Mouse (Mus musculus) intestine, postnatal 0 days (tissue): ENCODE measurements around the gene Ppp2r2c. TPM values are rescaled to one million over a fixed set of nuclear protein-coding genes. Genes with fewer than 3 reads are reported as not detected.

Experiments used
- ATAC-seq: fragments of 200-750 bp; cut with Nextera tagmentation; 2 replicates; pipeline ENCODE4 v1.8.0; 2017; ENCODE audit warnings: mild to moderate bottlenecking, moderate TSS enrichment, moderate library complexity
- H3K27ac ChIP-seq: fragments of 300-500 bp; sonication (generic); 2 replicates; pipeline ENCODE4 v1.5.1; 2014; ENCODE audit warnings: mild to moderate bottlenecking, low read depth, low read length, moderate library complexity
- H3K27me3 ChIP-seq: fragments of 300-500 bp; sonication (generic); replicated peaks from 2 replicates; pipeline ENCODE4 v1.6.1; 2014; ENCODE audit warnings: low read length, mixed read lengths; ENCODE audit not compliant: control insufficient read depth, insufficient read depth
- H3K36me3 ChIP-seq: fragments of 300-500 bp; sonication (generic); 2 replicates; pipeline ENCODE4 v1.6.1; 2014; ENCODE audit warnings: mild to moderate bottlenecking, moderate library complexity; ENCODE audit not compliant: control insufficient read depth, insufficient read depth
- H3K4me1 ChIP-seq: fragments of 300-500 bp; sonication (generic); replicated peaks from 2 replicates; pipeline ENCODE4 v1.6.1; 2014; ENCODE audit warnings: antibody characterized with exemption, low read length, mixed read lengths; ENCODE audit not compliant: control insufficient read depth, insufficient read depth
- H3K4me2 ChIP-seq: fragments of 300-500 bp; sonication (generic); replicated peaks from 2 replicates; pipeline ENCODE4 v1.6.1; 2014; ENCODE audit warnings: low read depth, mild to moderate bottlenecking, moderate library complexity
- H3K4me3 ChIP-seq: fragments of 300-500 bp; sonication (generic); 2 replicates; pipeline ENCODE4 v1.5.1; 2014; ENCODE audit warnings: low read depth, low read length
- H3K9ac ChIP-seq: fragments of 300-500 bp; sonication (generic); 2 replicates; pipeline ENCODE4 v1.6.1; 2014; ENCODE audit warnings: mild to moderate bottlenecking, low read depth, low read length
- H3K9me3 ChIP-seq: fragments of 300-500 bp; sonication (generic); 2 replicates; pipeline ENCODE4 v1.6.1; 2016; ENCODE audit warnings: mixed run types; ENCODE audit not compliant: control insufficient read depth
- CTCF ChIP-seq: sonication (generic); IDR thresholded peaks from 2 replicates; pipeline ENCODE4 v1.5.1; 2016; ENCODE audit warnings: low read depth, mild to moderate bottlenecking, control low read depth, antibody characterized with exemption, moderate library complexity
- WGBS: fragments of 180-500 bp; shearing (Covaris S2); extraction: QIAGEN DNeasy Blood & Tissue Kit; methylation state at CpG from one replicate; pipeline ENCODE4 v1.1.7; 2014; 5-methylcytosine and 5-hydroxymethylcytosine counted together
- polyA plus RNA-seq: library from polyadenylated mRNA; unstranded; fragments of >200 nt; fragmentation: Nextera tagmentation; extraction: Ambion mirVana; gene quantifications from 2 replicates; pipeline ENCODE4 v1.2.1, GENCODE M21; 2015

Ppp2r2c gene
- polyA plus RNA-seq, 1 experiment from 2014 or later, result 0.95 TPM

- ATAC-seq, result no peak
- Histone ChIP-seq H3K27ac (no peak overlapping the region), H3K4me1 (no peaks in the 10 kb centered on the region), H3K4me2 (no peak overlapping the region), H3K9me3 (0 out of 2 replicates have a peak, but pooled peaks cover 2% of the 10 kb centered on the region), H3K36me3 (no peaks in the 10 kb centered on the region), H3K9ac (no peak overlapping the region), H3K4me3 (no peak overlapping the region), H3K27me3 (peaks cover 65% of the 10 kb centered on the region)
- WGBS, result 59% methylated on average over 7 of the region's 7 CpGs
- no peak for TF ChIP-seq CTCF
Measured at GRCm38 (mm10) chr5:36866701-36867250, 1.5 kb upstream of the Ppp2r2c start.

GRCm38 (mm10) chr5:36867561-36867960 lies 752 bp upstream of the Ppp2r2c start:
- H3K4me1 ChIP-seq, result no peaks in the 10 kb centered on the region
- ATAC-seq, result no peak
- no peak overlapping the region for H3K4me2 ChIP-seq
- H3K9me3 ChIP-seq, result 0 out of 2 replicates have a peak, but pooled peaks cover 2% of the 10 kb centered on the region
- H3K27me3 ChIP-seq, result peaks cover 70% of the 10 kb centered on the region
- H3K9ac ChIP-seq, result no peak overlapping the region
- no peak overlapping the region for H3K4me3 ChIP-seq
- TF ChIP-seq CTCF, result no peak
- H3K36me3 ChIP-seq, result no peaks in the 10 kb centered on the region
- H3K27ac ChIP-seq, result no peak overlapping the region
- 5% methylated on average over 6 of the region's 6 CpGs for WGBS

DNA sequence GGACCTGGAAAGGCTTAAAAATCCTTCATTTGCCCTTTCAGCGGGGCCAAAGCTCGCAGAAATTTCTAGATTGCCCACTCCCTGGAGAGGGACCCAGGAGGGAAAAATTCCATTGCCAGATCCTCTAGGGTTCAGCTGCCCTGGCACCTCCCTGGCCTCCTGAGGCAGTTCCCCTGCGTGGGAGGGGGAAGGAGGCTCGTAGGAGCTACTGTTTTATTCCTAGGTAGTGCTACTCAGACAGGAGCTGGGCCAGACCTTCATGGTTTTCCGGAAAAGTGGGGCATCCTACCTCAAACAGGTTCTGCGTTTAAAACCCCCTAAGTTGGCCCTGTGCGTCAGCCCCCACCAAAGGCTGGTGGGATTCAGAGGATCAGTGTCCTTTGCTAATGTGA lies 869 bp downstream of the Ppp2r2c start:
- no peak overlapping the region for H3K4me3 ChIP-seq
- peaks cover 70% of the 10 kb centered on the region for H3K27me3 ChIP-seq
- WGBS, result 0% methylated on average over 7 of the region's 7 CpGs
- no peak for TF ChIP-seq CTCF
- no peak overlapping the region for H3K9ac ChIP-seq
- H3K4me1 ChIP-seq, result no peaks in the 10 kb centered on the region
- H3K27ac ChIP-seq, result no peak overlapping the region
- ATAC-seq, result no peak
- no peak overlapping the region for H3K4me2 ChIP-seq
- H3K9me3 ChIP-seq, result 0 out of 2 replicates have a peak, but pooled peaks cover 2% of the 10 kb centered on the region
- H3K36me3 ChIP-seq, result no peaks in the 10 kb centered on the region

DNA sequence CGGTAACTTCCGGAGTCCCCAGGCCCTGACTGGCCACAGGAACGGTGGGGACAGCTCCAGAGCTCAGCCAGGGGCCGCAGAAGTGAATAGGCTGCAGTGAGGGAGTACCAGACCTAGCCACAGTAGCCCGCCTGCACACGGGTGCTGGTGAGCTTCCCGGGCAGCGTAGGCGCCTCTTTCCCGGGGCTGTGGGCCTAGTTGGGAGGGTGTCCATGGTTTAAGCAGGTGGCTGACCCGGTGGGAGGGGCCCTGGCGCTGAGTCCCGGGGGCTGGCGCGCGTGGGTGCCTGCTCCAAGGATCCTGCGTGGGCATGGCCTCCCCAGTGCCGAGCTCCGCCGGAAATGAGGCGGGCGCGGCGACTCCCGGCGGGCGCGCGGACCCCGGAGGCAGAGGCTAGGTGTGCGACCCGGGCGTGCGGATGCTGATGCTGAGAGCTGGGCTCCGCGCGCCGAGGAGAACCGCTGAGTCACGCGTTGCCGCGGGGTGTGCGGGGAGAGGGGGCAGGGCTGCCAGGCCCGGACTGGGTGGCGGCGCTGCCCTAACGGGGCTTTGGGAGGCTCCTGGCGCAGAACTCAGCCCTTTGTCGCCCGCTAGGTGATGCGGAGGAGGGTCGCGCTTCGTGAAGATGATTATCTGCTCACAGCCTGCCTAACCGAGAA lies 1.4 kb downstream of the Ppp2r2c start:
- Histone ChIP-seq H3K9ac (no peak overlapping the region), H3K4me2 (no peak overlapping the region), H3K4me3 (0 out of 2 replicates have a peak overlapping the region, but pooled peaks have one; percentile 7), H3K27ac (no peak overlapping the region), H3K9me3 (0 out of 2 replicates have a peak, but pooled peaks cover 2% of the 10 kb centered on the region), H3K36me3 (no peaks in the 10 kb centered on the region), H3K27me3 (peaks cover 66% of the 10 kb centered on the region), H3K4me1 (no peaks in the 10 kb centered on the region)
- ATAC-seq, result no peak
- TF ChIP-seq CTCF, result no peak
- under 1% methylated on average over 56 of the region's 56 CpGs for WGBS

DNA sequence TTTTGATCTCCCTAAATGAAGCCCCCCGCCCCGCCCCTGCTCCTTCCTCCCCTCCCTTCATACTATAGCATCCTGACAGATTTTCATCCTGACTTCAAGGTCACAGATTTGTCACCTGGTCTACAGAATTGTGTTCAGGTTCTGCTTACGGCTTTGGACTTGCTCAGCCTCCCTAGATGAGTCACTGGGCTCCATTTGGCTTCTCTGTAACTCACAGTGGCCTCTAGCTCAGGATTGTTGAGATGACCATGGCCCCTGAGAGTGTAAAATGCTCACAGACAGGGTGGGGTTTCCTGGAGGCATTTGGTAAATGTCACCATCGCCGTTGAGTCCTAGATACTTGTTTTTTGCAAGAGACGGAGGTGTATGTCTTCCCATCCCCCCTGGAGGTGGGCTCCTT lies 2.6 kb downstream of the Ppp2r2c start:
- Histone ChIP-seq H3K36me3 (no peaks in the 10 kb centered on the region), H3K4me1 (no peaks in the 10 kb centered on the region), H3K4me2 (no peak overlapping the region), H3K9me3 (0 out of 2 replicates have a peak, but pooled peaks cover 2% of the 10 kb centered on the region), H3K4me3 (no peak overlapping the region), H3K9ac (no peak overlapping the region), H3K27ac (no peak overlapping the region), H3K27me3 (peaks cover 63% of the 10 kb centered on the region)
- no peak for TF ChIP-seq CTCF
- ATAC-seq, result no peak
- WGBS, result 77% methylated on average over 6 of the region's 6 CpGs

DNA sequence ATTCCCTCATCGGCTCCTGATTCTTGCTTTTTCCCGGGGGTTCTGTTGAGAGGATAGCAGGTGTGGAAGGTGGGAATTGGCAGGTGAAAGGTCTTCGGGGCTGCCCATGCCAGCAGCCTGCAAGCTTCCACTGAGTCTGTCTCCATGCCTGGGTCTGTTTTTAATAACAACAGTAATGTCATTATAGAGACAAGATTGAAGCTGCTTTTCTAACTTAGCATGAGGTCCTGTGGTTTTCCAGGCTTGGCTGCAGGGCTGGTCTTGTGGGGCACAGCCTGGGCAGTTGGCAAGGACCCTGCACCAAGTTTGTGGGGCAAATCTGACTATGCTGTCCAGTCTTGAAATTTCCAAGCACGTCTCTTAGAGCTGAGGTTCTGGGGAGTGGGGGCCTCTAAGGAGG lies 7.6 kb downstream of the Ppp2r2c start:
- Histone ChIP-seq H3K36me3 (no peaks in the 10 kb centered on the region), H3K4me3 (no peak overlapping the region), H3K4me1 (no peaks in the 10 kb centered on the region), H3K9me3 (0 out of 2 replicates have a peak, but pooled peaks cover 1% of the 10 kb centered on the region), H3K27ac (no peak overlapping the region), H3K27me3 (peaks cover 13% of the 10 kb centered on the region; the same call in 1 of the 2 replicates), H3K9ac (no peak overlapping the region), H3K4me2 (no peak overlapping the region)
- no peak for ATAC-seq
- 80% methylated on average over 4 of the region's 4 CpGs for WGBS
- no peak for TF ChIP-seq CTCF
